Mouse (Mus musculus): ENCODE measurements around the gene Swi5.

DNA sequence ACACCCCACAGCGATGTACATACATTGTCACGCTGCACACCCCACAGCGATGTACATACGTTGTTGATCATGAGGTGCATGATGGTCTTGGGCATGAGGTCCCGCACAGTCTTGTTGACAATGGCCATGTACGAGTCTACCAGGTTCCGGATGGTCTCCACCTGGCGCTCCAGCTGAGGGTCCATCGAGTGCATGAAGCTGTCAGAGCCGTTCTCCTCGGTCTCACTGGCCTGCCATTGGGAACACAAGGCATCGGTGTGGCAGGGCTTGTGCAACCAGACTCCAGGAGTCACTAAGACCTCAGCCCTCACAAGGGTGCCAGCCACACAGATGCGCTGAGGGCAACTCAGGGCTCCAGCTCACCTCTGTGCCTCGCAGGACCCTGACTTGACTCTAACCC, 27.0 kb upstream of the Swi5 start:
- TF ChIP-seq CTCF (IDR thresholded peaks at IDR 0.05; ENCODE audit: low read depth, low read length): no peak
- no peak for TF ChIP-seq POLR2AphosphoS5 (IDR thresholded peaks at IDR 0.05; ENCODE audit: insufficient replicate concordance, low read depth, low read length)
